Mouse (Mus musculus) gastrocnemius, adult 8-10 months (tissue): ENCODE data around the gene Nod2. TPM values are rescaled to one million over a fixed set of nuclear protein-coding genes. Genes with fewer than 3 reads are reported as not detected.

Experiments used
- DNase-seq, 2 experiments: peaks; one replicate each; pipeline ENCODE4 v3.0.0; 2022; ENCODE audit warnings: low spot score in 2 of 2
- total RNA-seq, 4 experiments: library from RNA; stranded (reverse); gene quantifications; 2 replicates each; pipeline ENCODE4 v1.2.4; 2022

Nod2 gene
- total RNA-seq, 4 experiments from 2014 or later: 0.13 to 0.29 (median 0.20) TPM

- DNase-seq: no peak
Observed at GRCm38 (mm10) chr8:88723256-88723963, 76.3 kb downstream of the Nod2 start.

Other genes starting within 250 kb of the Nod2 start
- 1 to 10 TPM in 3 of 4 experiments, under 1 TPM in 1; 0.97 to 1.5 (median 1.4) TPM for gene Nkd1, start 126.0 kb upstream of the Nod2 start, total RNA-seq
- gene Snx20, start 11.2 kb upstream of the Nod2 start, total RNA-seq: under 1 TPM in 2 of 4 experiments, not detected in 2; 0.21 to 0.52 TPM
- 10 to 100 TPM; 19.6 to 25.1 (median 24.0) TPM for gene Cyld, start 49.7 kb downstream of the Nod2 start, total RNA-seq